Mouse (Mus musculus) gastrocnemius, postnatal 36 days (tissue): Measurements from ENCODE around the gene Cyp4f37. TPM values are rescaled to one million over a fixed set of nuclear protein-coding genes. Genes with fewer than 3 reads are reported as not detected.
"Not testable (repeated sequence)": the region's sequence is repeated elsewhere in the genome, so short reads cannot be mapped to it uniquely, and the experiment has no call there.

ENCODE experiments used
- DNase-seq, 2 experiments: peaks; one replicate each; pipeline ENCODE4 v3.0.0; 2022
- intact Hi-C: fragments of 180-260 bp; cut with DNase I; formaldehyde crosslinking; loops from one replicate; pipeline ENCODE4 v1.15.1; 2025
- long read RNA-seq, 2 experiments: library from polyadenylated mRNA; stranded (forward); transcript quantifications; one replicate each; pipeline ENCODE4 v2.0.0; 2021
- total RNA-seq, 2 experiments: library from RNA; stranded (reverse); gene quantifications; 2 replicates each; pipeline ENCODE4 v1.2.3; 2021

Gene Cyp4f37
- total RNA-seq, result not detected
- long read RNA-seq, experiment 1, result 0 reads
- long read RNA-seq, experiment 2, result 0 reads

DNA sequence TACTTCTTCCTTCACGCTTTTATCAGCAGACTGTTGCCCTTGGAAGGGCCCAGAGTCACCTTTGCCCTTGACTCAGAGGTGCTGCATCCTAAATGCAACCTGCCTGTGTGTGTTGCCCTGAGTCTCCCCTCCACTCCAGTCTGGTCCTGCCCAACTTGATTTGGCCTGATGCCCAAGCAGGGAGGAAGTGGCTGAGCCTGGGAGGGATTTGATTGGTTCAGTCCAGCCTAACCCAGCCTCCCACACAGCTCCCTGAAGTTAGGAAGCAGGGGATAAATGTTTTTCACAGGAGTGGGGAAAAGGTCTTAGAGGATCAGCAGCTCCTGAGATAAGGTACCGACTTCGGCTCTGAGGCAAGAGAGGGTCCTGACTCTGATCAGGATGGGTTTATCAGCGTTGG lies at the start of gene Cyp4f37:
Gene Cyp4f37, plus strand, starts transcription at position 292 of the 400 bp plus-strand sequence.
- intact Hi-C loops, DNase-seq: not testable (repeated sequence)

DNA sequence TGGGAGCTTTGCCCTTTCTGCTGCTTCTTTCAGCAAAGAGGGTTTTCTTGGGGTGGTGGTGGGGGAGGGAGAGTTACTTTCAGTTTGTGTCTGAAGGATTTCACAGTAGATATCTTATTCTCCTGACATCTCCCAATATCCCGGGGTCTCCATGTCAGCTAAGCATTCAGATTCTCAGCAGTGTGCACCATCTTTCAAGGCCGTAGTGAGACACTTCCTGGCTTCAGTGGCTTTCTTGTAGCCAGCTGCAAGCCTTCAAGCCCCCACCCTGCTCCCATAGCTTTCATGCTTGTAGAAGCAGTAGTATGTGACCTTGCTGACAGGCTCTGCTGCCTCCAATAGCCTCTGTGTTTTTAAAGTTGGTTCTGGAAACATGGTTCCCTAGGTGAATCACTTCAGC lies 47.8 kb upstream of the Cyp4f37 start:
- DNase-seq, intact Hi-C loops: not testable (repeated sequence)

DNA sequence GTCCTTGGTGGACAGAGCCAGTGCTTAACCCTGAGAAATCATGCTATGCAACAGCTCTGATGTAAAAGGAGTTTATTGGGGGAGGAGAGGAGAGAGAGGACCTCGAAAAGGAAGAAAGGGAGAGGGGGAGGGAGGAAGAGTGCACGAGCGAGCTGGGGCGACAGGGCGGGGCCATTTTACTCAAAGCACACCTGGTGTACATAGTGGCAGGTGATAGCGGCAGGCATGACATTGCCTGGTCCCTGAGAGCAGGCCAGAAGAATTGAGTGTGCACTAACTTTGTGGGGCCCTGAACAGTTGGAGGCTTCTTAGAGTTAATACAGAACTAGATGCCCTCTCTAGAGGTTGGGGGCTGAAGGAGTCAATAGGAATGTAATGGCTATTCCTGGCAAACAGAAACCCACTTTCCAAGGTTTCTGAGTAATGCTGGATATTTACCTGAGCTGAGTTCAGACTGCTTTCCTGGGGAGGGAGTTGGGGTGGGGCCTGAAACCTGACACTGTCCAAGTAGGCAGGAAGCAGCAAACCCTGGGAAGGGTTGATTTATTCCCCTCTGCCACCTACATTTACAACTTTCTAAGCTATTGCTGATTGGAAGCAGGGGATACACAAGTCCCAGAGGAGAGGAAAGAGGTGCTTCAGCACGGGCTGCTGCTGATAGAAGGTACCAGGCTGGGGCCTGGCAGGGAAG lies 43.5 kb upstream of the Cyp4f37 start:
- intact Hi-C loops, result no loop called here

DNA sequence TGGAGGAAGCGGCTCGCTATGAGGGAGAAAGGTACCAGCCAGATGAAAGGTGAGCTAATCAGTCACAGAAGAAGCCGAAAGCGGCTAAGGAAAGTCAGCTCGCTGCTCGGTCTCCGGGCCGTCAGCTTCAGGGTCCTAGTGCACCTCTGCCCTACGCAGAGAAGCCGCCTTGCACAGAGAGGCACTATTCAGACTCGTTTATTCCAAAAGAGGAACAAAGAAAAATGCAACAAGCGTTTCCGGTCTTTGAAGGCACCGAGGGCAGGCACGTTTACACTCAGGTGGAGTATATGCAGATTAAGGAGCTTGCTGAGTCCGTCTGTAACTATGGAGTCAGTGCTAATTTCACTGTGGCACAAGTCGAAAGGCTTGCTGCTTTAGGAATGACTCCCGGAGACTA lies 24.6 kb upstream of the Cyp4f37 start:
- DNase-seq, result no peak

More for the DNA sequence above, 43.5 kb upstream of the Cyp4f37 start:
- DNase-seq, result no peak

DNA sequence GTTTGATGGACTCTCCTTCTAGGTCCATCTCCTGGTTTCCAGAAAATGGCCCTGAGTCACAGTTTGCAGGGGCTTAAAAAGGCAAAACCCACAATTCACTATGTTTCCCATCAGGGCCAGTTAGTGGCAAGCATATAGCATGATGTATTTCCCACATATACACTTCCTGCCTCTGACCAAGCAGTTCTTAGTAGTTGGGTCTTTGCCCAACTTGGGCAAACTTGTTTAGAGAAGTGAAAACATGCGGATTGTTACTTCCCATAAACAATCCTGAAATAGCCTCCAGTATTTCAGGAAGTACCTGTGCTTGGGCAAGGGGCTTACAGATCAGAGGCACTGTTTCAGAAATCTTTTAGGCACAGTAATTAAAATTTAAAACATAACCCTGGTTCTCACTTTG lies 13.1 kb upstream of the Cyp4f37 start:
- DNase-seq, result no peak
- intact Hi-C loops, result no loop called here

More for the DNA sequence above, 24.6 kb upstream of the Cyp4f37 start:
- intact Hi-C loops, result no loop called here

DNA sequence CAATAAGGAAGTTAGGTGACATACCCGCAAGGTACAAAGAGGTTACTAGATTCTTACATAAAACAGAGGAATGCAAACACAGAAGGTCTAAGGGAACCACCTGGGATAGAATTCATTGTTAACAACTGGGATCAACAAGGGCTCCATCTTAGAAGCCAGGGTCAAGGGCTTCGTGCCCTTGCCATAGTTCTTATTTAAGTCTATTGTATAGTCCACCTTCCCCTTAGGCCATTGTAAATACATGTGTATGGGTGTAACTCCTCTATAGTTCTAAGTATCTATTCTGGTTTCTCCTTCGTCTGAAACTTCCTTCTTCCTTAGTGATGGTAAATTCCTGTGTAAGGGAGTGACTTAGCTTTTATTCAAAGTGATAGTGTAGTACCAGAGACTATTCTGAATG lies 10.9 kb upstream of the Cyp4f37 start:
- intact Hi-C loops, DNase-seq: not testable (repeated sequence)

DNA sequence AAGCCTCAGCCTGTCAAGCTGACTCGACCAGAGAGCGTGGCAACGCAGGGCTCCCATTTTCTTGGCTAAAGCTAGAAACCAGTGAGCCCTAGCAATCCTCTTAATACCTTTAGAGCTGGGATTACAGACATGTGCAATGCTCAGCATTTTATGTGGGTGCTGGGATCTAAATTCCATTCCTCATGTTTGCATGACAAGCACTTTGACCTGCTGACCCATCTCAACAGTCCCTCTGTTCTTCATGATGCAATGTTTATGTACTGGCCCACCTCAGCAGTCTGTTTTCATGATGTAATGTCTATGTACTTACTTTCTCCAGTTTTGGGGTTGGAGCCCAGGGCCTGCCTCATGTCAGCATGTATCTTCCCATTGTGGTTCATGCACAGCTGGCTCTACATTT lies 10.2 kb upstream of the Cyp4f37 start:
- no peak for DNase-seq
- intact Hi-C loops, result no loop called here

DNA sequence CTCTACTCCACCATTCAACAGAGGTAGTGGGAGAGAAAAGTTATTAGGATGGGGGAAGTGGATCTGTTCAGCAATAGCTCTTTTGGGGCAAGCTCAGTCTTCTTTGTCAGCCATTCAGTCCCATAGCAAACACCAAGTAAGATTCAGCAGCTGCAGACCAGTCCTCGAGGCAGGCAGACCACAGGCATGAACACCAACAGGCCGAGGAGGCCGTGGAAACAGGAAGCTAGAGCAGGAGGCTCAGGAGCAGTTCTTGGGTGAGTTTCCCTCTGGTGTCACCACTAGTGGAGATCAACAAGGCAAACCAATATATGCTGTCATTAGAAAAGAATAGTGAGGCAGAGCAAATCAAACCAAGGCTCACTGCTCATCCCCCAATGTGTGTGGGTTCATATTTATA lies 8.7 kb upstream of the Cyp4f37 start:
- DNase-seq, result no peak
- intact Hi-C loops, result no loop called here

DNA sequence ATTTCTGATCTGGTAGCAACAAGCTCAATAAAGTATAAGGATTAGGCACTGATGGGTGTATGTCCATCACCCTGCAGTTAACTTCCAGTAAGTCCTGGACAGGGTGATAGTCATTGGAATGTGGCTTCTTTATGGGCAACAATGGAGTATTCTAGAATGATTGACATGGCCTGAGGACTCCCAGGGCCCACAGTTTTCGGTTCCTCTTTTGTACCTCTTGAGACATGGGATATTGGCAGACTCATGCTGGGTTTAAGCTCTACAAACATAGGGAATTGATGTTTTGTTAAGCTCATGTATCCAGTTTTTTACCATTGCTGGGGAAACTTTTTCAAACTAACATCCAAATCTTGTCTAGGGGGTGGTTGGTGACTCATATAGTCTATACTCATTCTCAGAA lies 3.9 kb upstream of the Cyp4f37 start:
- intact Hi-C loops, result no loop called here
- DNase-seq, result no peak

DNA sequence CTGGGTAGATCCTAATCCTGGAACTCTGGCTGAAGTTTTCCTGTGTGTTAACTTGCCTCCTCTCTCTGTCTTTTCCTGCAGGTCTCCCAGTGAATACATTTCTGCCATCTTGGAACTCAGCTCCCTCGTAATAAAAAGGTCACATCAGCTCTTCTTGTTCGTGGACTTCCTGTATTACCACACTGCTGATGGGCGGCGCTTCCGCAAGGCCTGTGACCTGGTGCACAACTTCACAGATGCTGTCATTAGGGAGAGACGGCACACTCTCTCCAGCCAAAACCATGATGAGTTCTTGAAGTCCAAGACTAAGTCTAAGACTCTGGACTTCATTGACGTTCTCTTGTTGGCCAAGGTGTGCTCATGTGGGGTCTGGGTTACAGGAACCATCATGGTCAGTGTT lies 8.6 kb downstream of the Cyp4f37 start:
- DNase-seq, result not testable (repeated sequence)
- intact Hi-C loops, result loop anchor here (10.0 kb wide), 1 partner anchor 325 kb away; no protein-coding TSS in a partner anchor

DNA sequence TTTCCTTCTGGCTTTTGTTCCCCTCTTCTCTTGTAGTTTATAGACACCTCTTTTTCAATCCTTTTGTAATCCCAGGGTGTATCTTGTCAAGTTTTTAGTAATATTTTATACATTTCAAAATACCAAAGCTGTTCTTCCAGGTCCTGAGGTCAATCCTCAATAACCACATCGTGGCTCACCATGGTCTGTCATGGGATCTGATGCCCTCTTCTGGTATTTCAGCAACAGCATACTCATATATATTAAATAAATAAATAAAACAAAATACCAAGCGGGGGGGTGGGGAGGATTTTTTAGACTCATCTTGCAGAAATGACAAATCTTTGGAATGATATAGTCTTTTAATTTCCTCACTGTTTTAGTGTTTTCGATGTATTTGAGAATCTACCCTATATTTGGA lies 10.8 kb downstream of the Cyp4f37 start:
- DNase-seq, result no peak
- intact Hi-C loops, result loop anchor here (10.0 kb wide), 1 partner anchor 323 kb away; no protein-coding TSS in a partner anchor

DNA sequence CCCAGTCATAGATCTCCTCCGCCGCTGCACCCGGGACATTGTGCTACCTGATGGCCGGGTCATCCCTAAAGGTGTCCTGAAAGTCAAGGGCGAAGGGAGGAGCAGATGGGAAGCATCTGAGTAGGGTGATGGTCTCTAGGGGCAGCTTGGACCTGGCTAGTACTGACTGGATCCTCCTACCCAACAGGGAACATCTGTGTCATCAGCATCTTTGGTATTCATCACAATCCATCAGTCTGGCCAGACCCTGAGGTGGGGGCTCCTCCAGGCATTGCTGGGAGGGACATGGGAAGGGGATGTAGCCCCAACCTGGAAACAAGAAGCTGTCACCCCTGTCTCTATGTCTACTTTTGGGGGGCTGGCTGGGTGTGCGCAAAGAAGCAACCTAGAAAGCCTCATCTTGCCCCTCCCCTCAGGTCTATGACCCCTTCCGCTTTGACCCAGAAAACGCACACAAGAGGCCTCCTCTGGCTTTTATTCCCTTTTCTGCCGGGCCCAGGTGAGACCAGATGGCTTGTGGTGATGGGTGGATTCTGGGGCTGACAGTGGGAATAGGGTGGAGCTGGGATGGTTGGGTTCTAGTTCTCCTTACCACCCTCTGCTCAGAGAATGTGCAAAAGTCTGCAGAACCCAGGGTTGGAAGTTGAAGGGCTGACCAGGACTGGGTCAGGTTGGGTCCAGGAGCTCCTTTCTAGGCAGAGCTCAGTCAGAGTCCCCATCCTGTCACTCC lies 13.3 kb downstream of the Cyp4f37 start:
- intact Hi-C loops, result loop anchor here (10.0 kb wide), 1 partner anchor 320 kb away; no protein-coding TSS in a partner anchor
- DNase-seq, result not testable (repeated sequence)

DNA sequence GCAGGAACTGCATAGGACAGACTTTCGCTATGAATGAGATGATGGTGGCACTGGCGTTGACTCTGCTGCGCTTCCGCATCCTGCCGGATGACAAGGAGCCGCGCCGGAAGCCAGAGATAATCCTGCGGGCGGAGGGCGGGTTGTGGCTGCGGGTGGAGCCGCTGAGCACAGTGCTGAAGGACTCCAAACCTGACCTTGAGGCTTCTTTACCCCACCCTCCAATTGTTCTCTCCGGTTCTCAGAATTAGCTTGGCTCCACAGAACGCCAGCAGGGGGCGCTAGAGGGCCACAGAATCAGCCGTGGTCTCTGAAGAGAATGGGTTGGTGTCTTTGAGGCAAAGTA lies 13.8 kb downstream of the Cyp4f37 start:
- intact Hi-C loops, result loop anchor here (10.0 kb wide), 1 partner anchor 320 kb away; no protein-coding TSS in a partner anchor
- peak; percentile 54 to 69 for DNase-seq

DNA sequence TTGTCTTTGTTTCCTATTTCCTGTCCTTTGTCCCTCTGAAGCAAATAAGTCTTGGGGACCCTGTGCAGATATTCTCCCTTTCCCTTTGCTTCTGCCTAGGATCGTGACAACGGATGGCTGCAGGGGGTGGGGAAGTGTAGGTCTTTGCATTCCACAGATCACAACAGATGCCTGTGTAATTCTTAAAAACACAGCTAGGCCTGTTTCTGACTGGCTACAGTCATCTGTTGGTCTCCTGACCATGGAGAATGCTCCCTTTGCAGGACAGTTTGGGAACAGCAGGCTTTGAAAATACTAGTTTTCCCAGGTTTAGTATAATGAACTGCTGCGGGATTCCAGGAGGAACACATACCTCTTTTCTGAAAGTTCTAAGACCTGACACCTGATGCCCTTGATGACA lies 15.2 kb downstream of the Cyp4f37 start:
- DNase-seq, result no peak
- intact Hi-C loops, result loop anchor here (10.0 kb wide), 1 partner anchor 318 kb away; no protein-coding TSS in a partner anchor

DNA sequence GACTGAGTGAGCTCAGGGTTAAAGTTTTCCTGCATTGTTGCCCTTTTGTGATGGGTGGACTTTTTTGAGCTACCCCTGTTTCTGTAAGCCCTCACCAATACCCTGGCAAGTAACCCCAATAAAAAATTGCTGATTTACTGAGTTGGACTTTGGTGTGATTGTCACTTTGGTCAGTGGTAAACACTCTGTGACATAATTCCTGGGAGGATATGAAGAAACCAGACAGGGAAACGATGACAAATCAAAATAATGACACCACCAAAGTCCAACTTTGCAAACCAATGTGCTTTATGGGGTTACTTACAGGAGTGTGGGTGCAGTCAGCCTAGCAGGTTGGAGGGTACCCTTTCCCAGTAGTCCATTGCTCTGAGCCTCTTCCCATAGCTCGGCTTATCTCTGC lies 16.0 kb downstream of the Cyp4f37 start:
- intact Hi-C loops, result loop anchor here (10.0 kb wide), 1 partner anchor 318 kb away; no protein-coding TSS in a partner anchor
- DNase-seq, result no peak

DNA sequence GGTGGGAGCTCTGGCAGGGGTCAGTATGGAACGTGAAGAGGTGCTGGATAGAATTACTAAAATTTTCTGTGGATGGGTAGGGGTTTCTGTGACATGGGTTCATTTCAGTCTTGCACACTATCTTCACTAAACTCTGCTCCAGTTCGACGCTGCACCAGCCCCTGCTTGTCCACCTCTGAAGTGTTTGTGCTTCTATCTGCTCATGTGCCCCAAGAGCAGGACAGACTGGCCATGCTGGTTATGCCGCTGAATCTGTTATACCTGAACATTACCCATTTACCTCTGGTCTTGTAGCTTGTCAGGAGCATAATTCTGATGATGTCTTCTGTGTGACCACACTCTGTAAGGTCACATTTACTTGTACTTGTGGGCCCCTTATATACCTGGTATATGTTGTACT lies 25.5 kb downstream of the Cyp4f37 start:
- DNase-seq, result no peak
- intact Hi-C loops, result no loop called here

DNA sequence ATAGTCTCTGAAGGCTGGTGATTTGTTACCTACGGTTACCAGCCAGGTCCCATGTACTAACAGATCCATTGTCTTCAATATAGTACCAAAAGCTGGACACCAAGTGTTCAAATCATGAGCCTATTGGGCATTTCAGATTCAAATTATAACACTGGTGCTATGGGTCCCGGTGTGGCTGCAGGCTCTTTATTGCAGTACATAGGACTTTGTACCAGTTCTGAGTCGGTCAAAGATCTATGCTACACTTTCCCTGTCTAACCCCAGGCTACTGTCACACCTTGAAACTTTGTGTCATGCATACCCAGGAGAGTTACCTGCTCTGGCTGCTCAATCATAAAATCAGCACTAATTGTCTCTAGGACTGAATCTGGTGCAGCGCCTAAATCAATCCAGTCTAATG lies 32.8 kb downstream of the Cyp4f37 start:
- intact Hi-C loops, result no loop called here

DNA sequence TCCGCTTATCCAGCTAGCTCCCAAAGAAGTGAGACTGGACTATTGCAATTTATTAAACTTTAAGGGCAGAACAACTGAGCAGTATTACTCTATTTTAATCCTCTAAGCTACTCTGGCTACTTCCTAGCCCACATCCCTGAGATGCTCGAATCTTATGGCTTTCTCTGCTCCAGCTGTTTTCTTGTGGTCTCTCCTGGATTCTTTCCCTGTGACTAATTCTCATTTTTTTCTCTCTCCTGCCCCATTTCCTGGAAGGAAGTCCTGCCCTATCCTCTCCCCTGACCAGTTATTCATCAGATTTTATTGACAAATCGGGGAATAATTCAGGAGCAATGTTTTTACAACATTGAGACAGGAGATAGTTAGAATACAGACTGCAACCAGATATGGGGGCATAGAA lies 35.9 kb downstream of the Cyp4f37 start:
- DNase-seq, result no peak
- intact Hi-C loops, result no loop called here

More for the DNA sequence above, 32.8 kb downstream of the Cyp4f37 start:
- no peak for DNase-seq

DNA sequence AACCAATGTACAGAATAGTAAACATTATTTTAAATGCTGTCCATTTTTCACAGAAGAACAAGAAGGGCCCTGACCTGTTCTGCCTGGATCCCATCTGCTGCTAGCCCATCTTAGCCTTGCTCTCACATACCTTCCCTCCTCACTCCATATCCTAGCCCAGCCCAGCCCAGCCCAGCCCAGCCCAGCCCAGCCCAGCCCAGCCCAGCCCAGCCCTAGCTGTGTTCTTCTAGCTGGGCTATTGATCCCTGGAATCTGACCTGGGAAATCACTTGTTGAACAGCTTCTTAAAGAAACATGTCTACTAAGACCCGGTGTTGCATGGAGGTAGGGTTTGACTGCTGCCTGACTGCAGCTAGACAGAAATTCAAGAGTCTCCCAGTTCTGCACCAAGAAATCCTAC lies 37.1 kb downstream of the Cyp4f37 start:
- DNase-seq, result no peak
- intact Hi-C loops, result no loop called here

DNA sequence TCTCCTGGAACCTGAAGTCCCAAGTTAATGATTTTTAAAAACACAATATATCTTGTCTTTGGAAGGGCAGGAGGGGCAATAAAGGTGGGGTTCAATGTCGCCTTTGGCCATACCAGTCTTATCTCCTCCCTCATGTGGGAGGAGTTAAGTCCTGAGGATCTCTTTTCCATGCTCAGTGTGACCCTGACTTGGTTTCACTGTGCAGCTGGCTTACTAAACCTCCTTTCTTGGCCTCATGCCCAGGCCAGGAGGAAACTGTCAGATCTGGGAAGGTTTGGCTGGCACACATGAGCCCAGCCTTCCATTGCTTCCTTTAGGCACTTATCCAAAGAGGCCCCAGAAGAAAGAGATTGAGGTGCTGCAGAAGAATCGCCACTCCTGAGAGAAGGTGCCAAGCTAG lies 37.6 kb downstream of the Cyp4f37 start, which contains the start of gene Cyp4f40:
Gene Cyp4f40, plus strand, starts transcription at position 189 of the 400 bp plus-strand sequence.
- DNase-seq, result no peak
- intact Hi-C loops, result no loop called here

DNA sequence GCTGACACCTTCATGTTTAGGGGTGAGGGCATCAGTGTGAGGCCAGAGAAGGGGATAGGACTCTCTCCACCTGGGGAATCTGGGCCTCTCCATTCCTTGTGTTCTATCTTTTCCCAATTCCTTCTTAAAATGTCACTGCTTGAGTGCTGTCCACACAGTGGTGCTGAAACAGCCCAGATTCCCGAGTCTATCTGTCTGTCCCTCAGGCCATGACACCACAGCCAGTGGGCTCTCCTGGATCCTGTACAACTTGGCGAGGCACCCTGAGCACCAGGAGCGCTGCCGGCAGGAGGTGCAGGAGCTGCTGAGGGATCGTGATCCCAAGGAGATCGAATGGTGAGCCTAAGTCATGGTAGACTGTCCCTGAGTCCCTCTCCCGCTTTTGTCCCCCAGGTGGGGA lies 52.9 kb downstream of the Cyp4f37 start:
- no peak for DNase-seq
- intact Hi-C loops, result no loop called here
